Mouse (Mus musculus): ENCODE measurements around the gene Akt1.
A peak's percentile ranks its signal among the peaks of the same experiment; 100 is the strongest.

- TF ChIP-seq CTCF (IDR thresholded peaks at IDR 0.05; ENCODE audit: control insufficient read depth, insufficient read depth, insufficient replicate concordance, low read depth, low read length), result peak; percentile 71; the same call in 1 of the 2 replicates
- no peak for TF ChIP-seq POLR2A (IDR thresholded peaks at IDR 0.05; ENCODE audit: control insufficient read depth, low read depth, low read length)
These were observed 21.4 kb downstream of the Akt1 start for GRCm38 (mm10) chr12:112653157-112653824.

Data from testis, adult 2 months (tissue).